Mouse (Mus musculus): Measurements from ENCODE around the gene Ctsj. TPM values are rescaled to one million over a fixed set of nuclear protein-coding genes. Genes with fewer than 3 reads are reported as not detected.
"Not testable (repeated sequence)": the region's sequence is repeated elsewhere in the genome, so short reads cannot be mapped to it uniquely, and the experiment has no call there.

Ctsj gene
- polyA plus RNA-seq (2015; fragmentation: Nextera tagmentation; extraction: Ambion mirVana): not detected in 2 replicates

- H3K36me3 ChIP-seq (ENCODE audit: insufficient read depth, low read length): no peaks in the 10 kb centered on the region
- no peak for DNase-seq (ENCODE audit: low spot score)
- no peak within 1 kb of the TSS for H3K4me2 ChIP-seq (ENCODE audit: low read length)
- H3K4me3 ChIP-seq (replicated peaks; ENCODE audit: low read depth, low read length): no peak within 1 kb of the TSS
- 70% methylated on average over 3 of the region's 3 CpGs for WGBS
- H3K9ac ChIP-seq (ENCODE audit: low read depth, low read length): no peak within 1 kb of the TSS
- H3K9me3 ChIP-seq (replicated peaks; ENCODE audit: low read length): no peaks in the 10 kb centered on the region
- no peaks in the 10 kb centered on the region for H3K27me3 ChIP-seq (ENCODE audit: insufficient read depth, low read length)
- no peak for TF ChIP-seq CTCF (IDR thresholded peaks at IDR 0.05; ENCODE audit: low read depth)
- ATAC-seq (replicated peaks; ENCODE audit: low FRiP score, low read depth): no peak
- no peak within 1 kb of the TSS for H3K27ac ChIP-seq
- no peaks in the 10 kb centered on the region for H3K4me1 ChIP-seq (replicated peaks; ENCODE audit: insufficient read depth, low read length)
Measured at GRCm38 (mm10) chr13:61005859-61006258, at the start of gene Ctsj. Gene Ctsj, minus strand, starts transcription at chr13:61005959.

DNA sequence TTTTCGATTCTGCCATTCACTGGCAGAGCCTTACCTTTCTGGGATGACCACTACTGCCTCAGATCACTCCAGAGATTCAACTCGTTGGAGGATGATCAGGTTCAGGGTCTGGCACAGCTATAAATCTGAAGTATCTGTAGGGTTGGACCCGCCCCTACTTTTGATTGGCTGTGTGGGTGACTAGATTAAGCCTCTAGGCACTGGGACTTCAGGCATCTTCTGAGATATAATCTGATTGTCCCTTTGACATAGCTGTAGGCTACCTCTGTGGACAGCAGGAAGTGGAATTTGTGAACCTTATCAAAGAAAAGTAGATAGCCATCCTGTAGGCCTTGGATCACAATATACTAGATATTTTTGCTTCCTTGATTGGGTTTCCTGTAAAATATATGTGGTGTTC is 34.8 kb upstream of the Ctsj start, which contains the start of gene Ctsq:
Gene Ctsq, minus strand, starts transcription at position 101 of the 400 bp plus-strand sequence.
- Histone ChIP-seq H3K4me2 (ENCODE audit: low read length) (no peak within 1 kb of the TSS), H3K4me3 (replicated peaks; ENCODE audit: low read depth, low read length) (no peak within 1 kb of the TSS), H3K9ac (ENCODE audit: low read depth, low read length) (no peak within 1 kb of the TSS), H3K27ac (no peak within 1 kb of the TSS), H3K4me1 (replicated peaks; ENCODE audit: insufficient read depth, low read length) (no peaks in the 10 kb centered on the region), H3K36me3 (ENCODE audit: insufficient read depth, low read length) (no peaks in the 10 kb centered on the region), H3K27me3 (ENCODE audit: insufficient read depth, low read length) (no peaks in the 10 kb centered on the region), H3K9me3 (replicated peaks; ENCODE audit: low read length) (no peaks in the 10 kb centered on the region)
- ATAC-seq (replicated peaks; ENCODE audit: low FRiP score, low read depth) (no peak), DNase-seq (ENCODE audit: low spot score) (no peak)
- TF ChIP-seq CTCF (IDR thresholded peaks at IDR 0.05; ENCODE audit: low read depth): no peak
- 50% methylated on average over 3 of the region's 3 CpGs for WGBS

- H3K9ac ChIP-seq (ENCODE audit: low read depth, low read length): no peak overlapping the region
- no peaks in the 10 kb centered on the region for H3K36me3 ChIP-seq (ENCODE audit: insufficient read depth, low read length)
- H3K9me3 ChIP-seq (replicated peaks; ENCODE audit: low read length): no peaks in the 10 kb centered on the region
- no peaks in the 10 kb centered on the region for H3K4me1 ChIP-seq (replicated peaks; ENCODE audit: insufficient read depth, low read length)
- H3K27me3 ChIP-seq (ENCODE audit: insufficient read depth, low read length): no peaks in the 10 kb centered on the region
- TF ChIP-seq CTCF (IDR thresholded peaks at IDR 0.05; ENCODE audit: low read depth): no peak
- no peak overlapping the region for H3K4me2 ChIP-seq (ENCODE audit: low read length)
- 90% methylated on average over 3 of the region's 3 CpGs for WGBS
- DNase-seq (ENCODE audit: low spot score) (no peak), ATAC-seq (replicated peaks; ENCODE audit: low FRiP score, low read depth) (no peak)
- no peak overlapping the region for H3K4me3 ChIP-seq (replicated peaks; ENCODE audit: low read depth, low read length)
- H3K27ac ChIP-seq: no peak overlapping the region
Measured at GRCm38 (mm10) chr13:61022785-61023184, 17.0 kb upstream of the Ctsj start.

DNA sequence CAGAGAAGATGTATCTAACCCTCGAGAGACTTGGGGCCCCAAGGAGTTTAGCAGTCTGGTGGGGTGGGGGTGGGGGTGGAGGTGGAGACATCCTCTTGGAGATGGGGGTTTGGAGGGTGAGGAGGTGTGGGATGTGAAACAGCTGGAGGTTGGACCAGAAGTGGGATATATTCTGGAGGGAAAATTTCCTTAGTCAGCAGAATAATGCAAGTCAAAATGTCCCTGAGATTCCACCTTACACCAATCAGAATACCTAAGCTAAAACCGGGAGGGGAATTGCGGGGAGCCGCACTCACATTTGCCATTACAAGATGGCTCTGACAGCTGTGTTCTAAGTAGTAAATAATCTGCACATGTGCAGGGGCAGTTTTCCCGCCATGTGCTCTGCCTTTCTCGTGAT is 16.1 kb upstream of the Ctsj start:
- H3K4me3 ChIP-seq (replicated peaks; ENCODE audit: low read depth, low read length): no peak overlapping the region
- DNase-seq (ENCODE audit: low spot score): no peak
- no peaks in the 10 kb centered on the region for H3K36me3 ChIP-seq (ENCODE audit: insufficient read depth, low read length)
- H3K27ac ChIP-seq: no peak overlapping the region
- WGBS: 89% methylated on average over 5 of the region's 6 CpGs
- TF ChIP-seq CTCF (IDR thresholded peaks at IDR 0.05; ENCODE audit: low read depth): no peak
- no peak overlapping the region for H3K9ac ChIP-seq (ENCODE audit: low read depth, low read length)
- no peak for ATAC-seq (replicated peaks; ENCODE audit: low FRiP score, low read depth)
- no peak overlapping the region for H3K4me2 ChIP-seq (ENCODE audit: low read length)
- H3K9me3 ChIP-seq (replicated peaks; ENCODE audit: low read length): no peaks in the 10 kb centered on the region
- H3K4me1 ChIP-seq (replicated peaks; ENCODE audit: insufficient read depth, low read length): no peaks in the 10 kb centered on the region
- no peaks in the 10 kb centered on the region for H3K27me3 ChIP-seq (ENCODE audit: insufficient read depth, low read length)

DNA sequence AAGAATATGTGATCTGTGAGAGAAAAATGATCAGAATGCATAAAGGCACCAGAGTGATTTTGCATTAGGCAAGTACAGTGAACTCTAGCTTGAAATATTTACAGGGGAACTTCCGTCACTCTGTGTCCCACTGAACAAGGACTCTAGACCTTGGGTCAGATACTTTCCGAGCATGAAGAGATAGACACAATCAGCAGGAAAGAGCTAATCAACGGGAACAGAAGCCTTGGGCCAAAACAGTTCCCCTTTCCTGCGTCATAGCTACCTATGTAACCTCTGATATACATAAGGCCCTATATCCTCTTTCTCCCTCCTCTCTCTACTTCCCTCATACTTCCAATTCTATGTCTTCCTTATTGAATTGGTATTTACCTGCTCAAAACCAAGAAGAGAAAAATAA is 4.4 kb upstream of the Ctsj start:
- H3K36me3 ChIP-seq (ENCODE audit: insufficient read depth, low read length): no peaks in the 10 kb centered on the region
- H3K9me3 ChIP-seq (replicated peaks; ENCODE audit: low read length): no peaks in the 10 kb centered on the region
- no peak for ATAC-seq (replicated peaks; ENCODE audit: low FRiP score, low read depth)
- H3K27me3 ChIP-seq (ENCODE audit: insufficient read depth, low read length): no peaks in the 10 kb centered on the region
- no peaks in the 10 kb centered on the region for H3K4me1 ChIP-seq (replicated peaks; ENCODE audit: insufficient read depth, low read length)
- TF ChIP-seq CTCF (IDR thresholded peaks at IDR 0.05; ENCODE audit: low read depth): no peak
- WGBS: 81% methylated on average over 4 of the region's 4 CpGs
- H3K9ac ChIP-seq (ENCODE audit: low read depth, low read length): no peak overlapping the region
- H3K4me2 ChIP-seq (ENCODE audit: low read length): no peak overlapping the region
- H3K27ac ChIP-seq: no peak overlapping the region
- no peak for DNase-seq (ENCODE audit: low spot score)
- H3K4me3 ChIP-seq (replicated peaks; ENCODE audit: low read depth, low read length): no peak overlapping the region

GRCm38 (mm10) chr13:60997600-60997999 is 8.2 kb downstream of the Ctsj start:
- DNase-seq (ENCODE audit: low spot score) (no peak), ATAC-seq (replicated peaks; ENCODE audit: low FRiP score, low read depth) (no peak)
- H3K4me1 ChIP-seq (replicated peaks; ENCODE audit: insufficient read depth, low read length): no peaks in the 10 kb centered on the region
- TF ChIP-seq CTCF (IDR thresholded peaks at IDR 0.05; ENCODE audit: low read depth): peak; percentile 35; the same call in 1 of the 2 replicates
- H3K9me3 ChIP-seq (replicated peaks; ENCODE audit: low read length): no peaks in the 10 kb centered on the region
- H3K4me2 ChIP-seq (ENCODE audit: low read length): no peak overlapping the region
- H3K36me3 ChIP-seq (ENCODE audit: insufficient read depth, low read length): no peaks in the 10 kb centered on the region
- WGBS: 48% methylated on average over 2 of the region's 2 CpGs
- no peak overlapping the region for H3K27ac ChIP-seq
- no peak overlapping the region for H3K4me3 ChIP-seq (replicated peaks; ENCODE audit: low read depth, low read length)
- H3K9ac ChIP-seq (ENCODE audit: low read depth, low read length): no peak overlapping the region
- H3K27me3 ChIP-seq (ENCODE audit: insufficient read depth, low read length): no peaks in the 10 kb centered on the region

DNA sequence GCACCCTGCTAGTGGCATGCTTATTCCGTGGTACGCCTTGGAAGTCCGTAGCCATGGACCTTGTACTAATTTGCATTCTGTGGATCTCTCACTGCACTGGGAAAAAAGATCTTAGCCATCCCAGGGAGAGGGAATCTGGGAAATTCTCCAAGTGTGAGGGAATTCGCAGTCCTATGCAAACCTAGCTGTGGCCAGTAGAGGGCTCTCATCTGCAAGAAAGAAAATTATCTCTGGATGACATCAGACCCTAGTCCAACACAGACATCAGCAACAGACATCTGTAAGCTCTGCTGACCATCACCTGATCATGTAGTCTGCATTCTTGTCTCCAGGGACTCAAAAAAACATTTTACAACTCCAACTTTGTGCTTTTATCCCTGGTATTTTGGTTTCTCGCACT is 18.8 kb downstream of the Ctsj start:
- H3K36me3 ChIP-seq (ENCODE audit: insufficient read depth, low read length); H3K27ac ChIP-seq; ATAC-seq (replicated peaks; ENCODE audit: low FRiP score, low read depth); H3K9ac ChIP-seq (ENCODE audit: low read depth, low read length); H3K27me3 ChIP-seq (ENCODE audit: insufficient read depth, low read length); H3K9me3 ChIP-seq (replicated peaks; ENCODE audit: low read length); H3K4me2 ChIP-seq (ENCODE audit: low read length); DNase-seq (ENCODE audit: low spot score); H3K4me1 ChIP-seq (replicated peaks; ENCODE audit: insufficient read depth, low read length); H3K4me3 ChIP-seq (replicated peaks; ENCODE audit: low read depth, low read length): not testable (repeated sequence)
- 68% methylated on average over 4 of the region's 5 CpGs for whole genome bisulfite sequencing
